In the genomic region with DNA sequence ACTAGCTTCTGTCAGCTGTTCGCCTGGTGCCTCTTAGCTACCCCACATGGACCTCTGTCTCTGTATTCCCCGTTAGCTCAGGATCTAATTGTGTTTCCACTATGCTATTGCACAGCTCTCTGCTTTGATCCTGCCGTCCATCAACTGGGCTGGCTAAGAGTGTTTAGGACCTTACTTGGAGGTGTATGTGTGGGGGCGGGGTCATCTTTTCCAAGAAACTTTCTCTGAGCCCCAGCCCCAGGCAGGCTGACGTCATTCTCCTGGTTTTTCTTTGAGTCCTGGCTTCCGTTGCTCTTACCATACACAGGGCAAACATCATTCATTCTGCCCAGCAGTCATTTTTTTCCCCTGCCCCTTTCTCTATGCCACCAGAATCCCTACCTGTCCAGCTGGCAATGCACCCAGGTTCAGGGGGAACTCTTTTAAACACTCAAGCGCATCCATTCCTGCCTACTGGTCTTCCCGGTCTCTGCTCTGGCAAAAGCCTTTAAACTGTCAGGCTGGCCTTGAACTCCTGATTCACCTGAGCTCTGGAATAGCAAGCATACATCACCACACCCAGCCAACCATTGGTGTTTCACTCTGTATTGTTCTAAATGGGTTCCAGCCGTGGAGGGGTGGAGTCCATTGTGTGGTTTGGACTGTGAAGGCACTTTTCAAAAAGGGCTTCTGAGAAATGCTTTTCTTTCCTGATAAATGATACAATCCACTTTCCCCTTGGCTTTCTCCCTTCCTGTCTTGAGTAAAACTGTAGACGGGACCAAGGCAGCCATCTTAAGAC, we compare ENCODE assay signal across 13 mouse cellular contexts.
"Had no signal": no experiment of that assay in that cellular context is flagged by ENCODE, and none has a peak within 500 bp of the region (broad histone marks: within the 10 kb centered on the region; RNA-seq: fewer than 3 reads in every experiment).

No protein-coding gene starts in this region.

- H3K9me3 ChIP-seq: kidney, embryonic 15.5 days; limb, embryonic 15.5 days; liver, embryonic 12.5 days; lung, embryonic 15.5 days; midbrain, embryonic 13.5 days; neural tube, embryonic 15.5 days had no signal

- H3K9ac ChIP-seq: kidney, embryonic 15.5 days; limb, embryonic 15.5 days; liver, embryonic 12.5 days; lung, embryonic 15.5 days; midbrain, embryonic 13.5 days; neural tube, embryonic 15.5 days had no signal

- H3K4me2 ChIP-seq: kidney, embryonic 15.5 days; limb, embryonic 15.5 days; liver, embryonic 12.5 days; lung, embryonic 15.5 days; midbrain, embryonic 13.5 days; neural tube, embryonic 15.5 days had no signal

- H3K27me3 ChIP-seq: kidney, embryonic 15.5 days; limb, embryonic 15.5 days; liver, embryonic 12.5 days; lung, embryonic 15.5 days; midbrain, embryonic 13.5 days; neural tube, embryonic 15.5 days had no signal

- H3K27ac ChIP-seq: kidney, embryonic 15.5 days; left cerebral cortex, adult 2 months; limb, embryonic 15.5 days; liver, embryonic 12.5 days; lung, embryonic 15.5 days; midbrain, embryonic 13.5 days; neural tube, embryonic 15.5 days had no signal

- H3K4me3 ChIP-seq: kidney, embryonic 15.5 days; left cerebral cortex, adult 2 months; limb, embryonic 15.5 days; liver, embryonic 12.5 days; lung, embryonic 15.5 days; midbrain, embryonic 13.5 days; myocyte; neural tube, embryonic 15.5 days had no signal

- ATAC-seq: liver, embryonic 12.5 days; midbrain, embryonic 13.5 days had no signal

- H3K4me1 ChIP-seq: midbrain, embryonic 13.5 days; neural tube, embryonic 15.5 days had no signal

- H3K36me3 ChIP-seq: kidney, embryonic 15.5 days; limb, embryonic 15.5 days; liver, embryonic 12.5 days; lung, embryonic 15.5 days; midbrain, embryonic 13.5 days; neural tube, embryonic 15.5 days had no signal

- DNase-seq: kidney, adult 2 months; kidney, postnatal 14 days; right cerebral cortex, adult 18-20 months; right cerebral cortex, postnatal 25 days; thymus, postnatal 14 days had no signal
